Mouse (Mus musculus): ENCODE measurements around the gene Hps5.

DNA sequence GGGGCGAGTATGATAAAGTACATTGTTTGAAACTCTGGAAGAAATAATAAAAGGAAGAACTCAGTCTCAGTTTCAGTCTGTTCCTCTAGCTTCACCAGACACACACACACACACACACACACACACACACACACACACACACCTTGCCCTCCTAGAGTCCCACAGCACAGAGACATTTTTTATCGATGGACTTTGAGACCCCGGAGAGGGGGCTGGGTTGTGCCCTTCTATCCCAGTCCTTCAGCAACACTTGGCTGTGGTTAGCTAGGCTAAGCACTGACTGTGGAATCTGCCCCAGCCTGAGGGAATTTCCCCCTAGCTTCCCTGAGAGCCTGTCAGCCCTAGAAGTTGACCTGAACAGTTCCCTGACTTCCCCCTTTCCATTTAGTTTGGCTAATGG, 72.0 kb downstream of the Hps5 start:
- no peak for TF ChIP-seq CTCF (IDR thresholded peaks at IDR 0.05)
- TF ChIP-seq EP300 (IDR thresholded peaks at IDR 0.05), result no peak

Measured in lung, postnatal 0 days (tissue).